ENCODE assay signal across 9 mouse cellular contexts in genomic region chr8:61902521-61902920, GRCm38 (mm10). TPM values are rescaled to one million over a fixed set of nuclear protein-coding genes. Genes with fewer than 3 reads are reported as not detected.
A peak's percentile ranks its signal among the peaks of the same experiment; 100 is the strongest.
DNase-seq lines count a peak whose midpoint lies in the region; ATAC-seq and TF ChIP-seq lines count a peak whose summit lies in the region.
"Had no signal": no experiment of that assay in that cellular context is flagged by ENCODE, and none has a peak within 500 bp of the region (broad histone marks: within the 10 kb centered on the region; RNA-seq: fewer than 3 reads in every experiment).

Palld (minus strand) TSS chr8:61902690.

- no peaks in the 10 kb centered on the region for H3K36me3 ChIP-seq in liver, adult 2 months (ENCODE audit: control insufficient read depth, insufficient read depth, low read length)
- no peaks in the 10 kb centered on the region for H3K36me3 ChIP-seq in liver, embryonic 12.5 days
- no peaks in the 10 kb centered on the region for H3K36me3 ChIP-seq in forebrain, embryonic 12.5 days (replicated peaks)
- no peaks in the 10 kb centered on the region for H3K36me3 ChIP-seq in midbrain, embryonic 16.5 days (ENCODE audit: control insufficient read depth, insufficient read depth, low read length)

- no peak for DNase-seq in liver, adult 2 months (ENCODE audit: extremely low read depth, low read depth, low spot score)
- peak; percentile 59 to 64 for DNase-seq in heart, postnatal 10 days
- DNase-seq in spleen, postnatal 10 days (ENCODE audit: low spot score in 2 of 2): no peak
- no peak for DNase-seq in MN1 (ENCODE audit: low spot score)
- DNase-seq in right cerebral cortex, postnatal 25 days: no peak

- intact Hi-C loops in heart, postnatal 10 days (cut with DNase I): no loop called here

- H3K79me2 ChIP-seq in liver, adult 2 months (ENCODE audit: control insufficient read depth, insufficient read depth, low read length): no peaks in the 10 kb centered on the region

- WGBS in liver, adult 2 months: 85% methylated on average over 5 of the region's 5 CpGs
- 74% methylated on average over 5 of the region's 5 CpGs for WGBS in liver, embryonic 12.5 days (ENCODE audit: insufficient replicate concordance)
- 89% methylated on average over 5 of the region's 5 CpGs for WGBS in forebrain, embryonic 12.5 days
- 89% methylated on average over 5 of the region's 5 CpGs for WGBS in midbrain, embryonic 16.5 days

- no peak within 1 kb of the TSS for H3K9ac ChIP-seq in liver, adult 2 months (ENCODE audit: low read depth, low read length)
- H3K9ac ChIP-seq in liver, embryonic 12.5 days: no peak within 1 kb of the TSS
- H3K9ac ChIP-seq in forebrain, embryonic 12.5 days: no peak within 1 kb of the TSS
- H3K9ac ChIP-seq in midbrain, embryonic 16.5 days (ENCODE audit: low read depth, low read length): no peak within 1 kb of the TSS

- ATAC-seq in liver, embryonic 12.5 days: no peak
- no peak for ATAC-seq in forebrain, embryonic 12.5 days (ENCODE audit: low FRiP score)
- ATAC-seq in midbrain, embryonic 16.5 days: no peak

- no peak within 1 kb of the TSS for H3K4me3 ChIP-seq in liver, adult 2 months (ENCODE audit: insufficient read depth, low read depth, low read length)
- no peak within 1 kb of the TSS for H3K4me3 ChIP-seq in liver, embryonic 12.5 days
- no peak within 1 kb of the TSS for H3K4me3 ChIP-seq in forebrain, embryonic 12.5 days (replicated peaks)
- no peak within 1 kb of the TSS for H3K4me3 ChIP-seq in midbrain, embryonic 16.5 days (ENCODE audit: low read depth, low read length)

- no peak within 1 kb of the TSS for H3K27ac ChIP-seq in liver, adult 2 months (replicated peaks; ENCODE audit: insufficient read depth, low read depth, low read length)
- no peak within 1 kb of the TSS for H3K27ac ChIP-seq in liver, embryonic 12.5 days
- H3K27ac ChIP-seq in forebrain, embryonic 12.5 days: no peak within 1 kb of the TSS
- H3K27ac ChIP-seq in midbrain, embryonic 16.5 days (ENCODE audit: low read length): no peak within 1 kb of the TSS

- TF ChIP-seq CTCF in liver, adult 2 months (IDR thresholded peaks at IDR 0.05; ENCODE audit: low read depth, low read length): no peak

- no peak for TF ChIP-seq POLR2A in liver, adult 2 months (IDR thresholded peaks at IDR 0.05; ENCODE audit: extremely low read depth, insufficient read depth, low read length)

- H3K4me1 ChIP-seq in liver, adult 2 months (ENCODE audit: control insufficient read depth, insufficient read depth, low read length): no peaks in the 10 kb centered on the region
- no peaks in the 10 kb centered on the region for H3K4me1 ChIP-seq in liver, embryonic 12.5 days
- peaks cover 5% of the 10 kb centered on the region; the same call in 1 of the 2 replicates for H3K4me1 ChIP-seq in forebrain, embryonic 12.5 days
- H3K4me1 ChIP-seq in midbrain, embryonic 16.5 days (ENCODE audit: control insufficient read depth, insufficient read depth, low read length): no peaks in the 10 kb centered on the region

- no peaks in the 10 kb centered on the region for H3K27me3 ChIP-seq in liver, adult 2 months (ENCODE audit: control insufficient read depth, insufficient read depth, low read length)
- H3K27me3 ChIP-seq in liver, embryonic 12.5 days (replicated peaks): no peaks in the 10 kb centered on the region
- no peaks in the 10 kb centered on the region for H3K27me3 ChIP-seq in forebrain, embryonic 12.5 days
- H3K27me3 ChIP-seq in midbrain, embryonic 16.5 days (ENCODE audit: control insufficient read depth, insufficient read depth, low read depth, low read length): no peaks in the 10 kb centered on the region
- H3K27me3 ChIP-seq: CH12.LX had no signal

- H3K4me2 ChIP-seq in liver, embryonic 12.5 days: no peak within 1 kb of the TSS
- no peak within 1 kb of the TSS for H3K4me2 ChIP-seq in forebrain, embryonic 12.5 days
- H3K4me2 ChIP-seq in midbrain, embryonic 16.5 days (ENCODE audit: low read length): no peak within 1 kb of the TSS

- no peaks in the 10 kb centered on the region for H3K9me3 ChIP-seq in liver, embryonic 12.5 days (replicated peaks)
- H3K9me3 ChIP-seq in forebrain, embryonic 12.5 days: no peaks in the 10 kb centered on the region
- H3K9me3 ChIP-seq in midbrain, embryonic 16.5 days (replicated peaks; ENCODE audit: control insufficient read depth, low read length, poor library complexity, severe bottlenecking): no peaks in the 10 kb centered on the region

RNA-seq across cellular contexts. Expression of gene Palld, which starts in this region (rescaled TPM):
- 10.1 and 15.3 TPM in 2 replicates for total RNA-seq in liver, adult 2 months (2014; rRNA removed)
- polyA plus RNA-seq in liver, adult 2 months (2012; rRNA removed): 17.8 and 25.0 TPM in 2 replicates
- 7.8 and 8.4 TPM in 2 replicates for polyA plus RNA-seq in liver, embryonic 12.5 days (2016; fragmentation: Nextera tagmentation; extraction: Ambion mirVana)
- 53.6 and 56.0 TPM in 2 replicates for polyA plus RNA-seq in forebrain, embryonic 12.5 days (2016; fragmentation: Nextera tagmentation; extraction: Ambion mirVana)
- 100 to 1,000 TPM; 280 to 283 TPM for total RNA-seq in heart, postnatal 10 days (2021)
- polyA plus RNA-seq in midbrain, embryonic 16.5 days (2015; fragmentation: Nextera tagmentation; extraction: Ambion mirVana): 15.4 and 15.5 TPM in 2 replicates

Comparison
In these comparisons a context has a peak if more than half of its experiments do, and no peak if none do; other contexts are left out.
1. RNA of gene Palld (total RNA-seq): 280 to 283 TPM in heart, postnatal 10 days; 10.1 to 15.3 TPM in liver, adult 2 months; every median in the first group is over 10 times any median in the second.
2. DNase-seq: peak in heart, postnatal 10 days (2 of 2); none in liver, adult 2 months (single experiment), spleen, postnatal 10 days (0 of 2), MN1 (single experiment) and right cerebral cortex, postnatal 25 days (single experiment).